Mouse (Mus musculus): ENCODE data around the gene Cfap65.

Gene Cfap65

DNA sequence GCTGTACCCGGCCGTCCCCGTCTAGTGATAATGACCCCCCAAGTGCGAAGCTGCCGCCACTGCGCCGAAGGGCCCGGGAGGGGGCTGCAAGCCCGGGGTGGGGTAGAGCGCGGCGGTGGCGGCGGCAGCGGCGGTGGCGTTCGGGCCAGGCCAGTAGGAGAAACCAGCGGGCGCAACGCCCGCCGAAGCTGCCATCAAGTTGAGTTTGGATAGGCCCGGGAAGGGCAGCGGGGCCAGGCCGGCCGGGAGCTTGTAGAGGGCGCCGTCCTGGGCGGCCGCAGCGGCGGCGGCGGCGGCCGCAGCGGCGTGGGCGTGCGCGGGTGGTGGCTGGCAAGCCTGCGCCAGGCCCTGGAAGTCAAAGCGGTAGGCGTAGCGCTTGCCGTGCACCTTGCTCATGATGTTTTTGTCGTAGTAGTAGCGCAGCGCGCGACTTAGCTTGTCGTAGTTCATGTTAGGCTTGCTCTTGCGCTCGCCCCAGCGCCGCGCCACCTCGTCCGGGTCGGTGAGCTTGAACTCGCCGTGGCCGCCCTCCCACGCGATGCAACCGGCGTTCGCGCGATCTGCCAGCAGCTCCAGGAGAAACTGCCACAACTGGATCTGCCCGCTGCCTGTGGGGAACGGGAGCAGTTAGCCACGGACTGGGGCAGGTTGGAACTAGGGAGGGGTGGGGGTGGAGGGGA lies 53.2 kb downstream of the Cfap65 start:
- no peak for DNase-seq (ENCODE audit: low spot score)

- peak; percentile 85 for DNase-seq (ENCODE audit: low spot score)
Observed at GRCm38 (mm10) chr1:74880785-74881360, 54.5 kb downstream of the Cfap65 start.

DNA sequence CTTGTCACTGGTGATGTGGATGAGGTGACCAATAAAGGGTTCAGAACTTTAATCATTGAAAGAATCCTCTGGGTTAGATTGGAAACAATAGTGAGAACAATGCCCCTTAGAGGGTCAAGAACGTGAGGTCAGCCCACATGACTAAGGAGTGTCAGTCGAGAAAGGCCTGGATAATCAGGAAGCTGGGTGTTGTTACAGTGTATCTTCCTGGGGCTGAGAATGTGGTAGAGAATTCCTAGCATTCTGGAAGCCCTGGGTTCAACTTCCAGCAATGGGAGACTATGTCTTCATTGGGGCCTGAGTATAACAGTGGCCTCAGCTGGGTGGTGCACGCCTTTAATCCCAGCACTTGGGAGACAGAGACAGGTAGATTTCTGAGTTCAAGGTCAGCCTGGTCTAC lies 58.2 kb downstream of the Cfap65 start:
- no peak for DNase-seq (ENCODE audit: low spot score)

DNA sequence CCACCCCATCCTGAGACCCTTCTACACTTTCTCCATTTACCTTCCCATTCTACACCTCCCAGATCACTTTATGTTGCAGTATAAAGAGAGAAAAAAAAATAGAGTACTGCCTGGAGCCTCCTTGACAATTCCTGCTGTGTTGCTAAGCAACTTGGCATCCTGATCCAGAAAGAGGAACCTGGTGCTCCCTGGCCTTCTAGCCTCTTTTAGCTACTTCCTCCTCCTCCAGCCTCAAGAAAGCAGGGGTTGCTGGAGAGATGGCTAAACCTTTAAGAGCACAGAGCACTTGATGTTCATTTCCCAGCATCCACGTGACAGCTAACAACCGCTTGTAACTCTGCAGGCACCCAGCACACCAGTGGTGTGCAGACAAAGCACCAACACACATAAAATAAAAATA lies 63.2 kb downstream of the Cfap65 start:
- DNase-seq (ENCODE audit: low spot score), result no peak

- DNase-seq (ENCODE audit: low spot score), result no peak
Observed at GRCm38 (mm10) chr1:74861783-74862182, 73.6 kb downstream of the Cfap65 start.

GRCm38 (mm10) chr1:74859223-74859984 lies 76.0 kb downstream of the Cfap65 start:
- DNase-seq (ENCODE audit: low spot score), result no peak

GRCm38 (mm10) chr1:74858805-74859204 lies 76.6 kb downstream of the Cfap65 start:
- DNase-seq (ENCODE audit: low spot score), result no peak

- peak; percentile 86 for DNase-seq (ENCODE audit: low spot score)
Observed at GRCm38 (mm10) chr1:74858171-74858719, 77.2 kb downstream of the Cfap65 start.

- no peak for DNase-seq (ENCODE audit: low spot score)
Observed at GRCm38 (mm10) chr1:74857677-74858076, 77.7 kb downstream of the Cfap65 start.

DNA sequence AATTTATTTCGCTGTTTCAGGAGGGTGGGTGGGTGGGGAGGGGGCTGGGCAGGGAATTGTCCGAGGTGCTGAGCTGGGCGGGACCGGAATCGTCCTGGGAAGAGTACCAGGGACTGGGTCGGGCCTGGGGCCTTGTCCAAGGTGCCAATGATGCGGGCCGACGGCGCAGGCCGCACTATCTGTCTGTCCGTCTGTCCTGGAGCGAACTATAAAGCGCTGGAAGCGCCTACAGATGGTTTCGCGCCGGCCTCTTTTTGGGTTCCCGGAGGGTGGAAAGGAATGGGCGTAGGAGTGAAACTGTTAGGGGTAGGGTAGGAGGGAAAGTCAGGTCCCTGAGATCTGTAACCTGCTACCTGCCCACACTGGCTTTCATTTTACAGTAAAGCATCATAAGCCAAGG lies 78.2 kb downstream of the Cfap65 start:
- DNase-seq (ENCODE audit: low spot score), result no peak

DNA sequence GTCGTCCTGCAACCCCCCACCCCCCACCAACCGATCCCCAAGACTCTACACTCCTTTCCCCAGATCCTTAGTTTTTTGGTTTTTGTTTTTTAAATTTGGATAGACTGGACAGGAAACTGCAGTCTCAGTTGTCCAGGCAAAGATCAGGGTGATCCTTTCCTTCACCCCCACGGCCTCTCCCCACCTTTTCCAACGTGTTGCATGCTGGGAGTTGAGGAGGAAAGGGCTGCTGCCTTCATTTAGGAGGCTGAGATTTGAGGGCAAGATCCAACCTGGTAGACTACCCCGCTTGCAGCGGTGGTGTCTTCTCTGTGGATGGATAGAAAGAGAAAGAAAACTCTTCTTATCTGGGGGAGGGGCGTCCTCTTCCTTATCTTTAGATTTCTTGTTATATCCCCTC lies 78.6 kb downstream of the Cfap65 start:
- DNase-seq (ENCODE audit: low spot score), result no peak

- DNase-seq (ENCODE audit: low spot score), result no peak
Observed at GRCm38 (mm10) chr1:74856439-74856720, 79.0 kb downstream of the Cfap65 start.

- no peak for DNase-seq (ENCODE audit: low spot score)
Observed at GRCm38 (mm10) chr1:74855651-74856438, 79.6 kb downstream of the Cfap65 start.

DNA sequence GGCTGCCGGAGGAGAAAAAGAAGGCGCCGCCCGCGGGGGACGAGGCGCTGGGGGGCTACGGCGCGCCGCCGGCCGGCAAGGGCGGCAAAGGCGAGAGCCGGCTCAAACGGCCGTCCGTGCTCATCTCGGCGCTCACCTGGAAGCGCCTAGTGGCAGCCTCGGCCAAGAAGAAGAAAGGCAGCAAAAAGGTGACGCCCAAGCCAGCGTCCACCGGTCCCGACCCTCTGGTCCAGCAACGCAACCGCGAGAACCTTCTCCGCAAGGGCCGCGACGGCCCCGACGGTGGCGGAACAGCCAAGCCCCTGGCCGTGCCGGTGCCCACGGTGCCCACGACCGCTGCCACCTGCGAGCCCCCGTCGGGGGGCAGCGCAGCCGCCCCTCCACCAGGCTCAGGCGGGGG lies 80.2 kb downstream of the Cfap65 start:
- peak; percentile 49 for DNase-seq (ENCODE audit: low spot score)

- peak; percentile 77 for DNase-seq (ENCODE audit: low spot score)
Observed at GRCm38 (mm10) chr1:74854306-74855056, 80.9 kb downstream of the Cfap65 start, which contains the start of gene Cdk5r2. Gene Cdk5r2, plus strand, starts transcription at chr1:74854934.

All from testis, postnatal 10 days (tissue).